Mouse (Mus musculus): Measurements from ENCODE around the gene Fam151b. TPM values are rescaled to one million over a fixed set of nuclear protein-coding genes. Genes with fewer than 3 reads are reported as not detected.

Gene Fam151b
- polyA plus RNA-seq, 2 experiments, result 0.43 to 4.2 TPM

GRCm38 (mm10) chr13:92523178-92523813, 39.5 kb upstream of the Fam151b start:
- Histone ChIP-seq H3K36me3 (ENCODE audit: control insufficient read depth, insufficient read depth, low read length) (peaks cover 39% of the 10 kb centered on the region), H3K27ac (replicated peaks; ENCODE audit: low read depth, low read length) (no peak overlapping the region), H3K27me3 (ENCODE audit: control insufficient read depth, insufficient read depth, low read length) (no peaks in the 10 kb centered on the region), H3K4me2 (replicated peaks; ENCODE audit: low read depth, low read length, severe bottlenecking) (no peak overlapping the region), H3K9me3 (ENCODE audit: control insufficient read depth, low read length) (no peaks in the 10 kb centered on the region), H3K4me3 (replicated peaks; ENCODE audit: low read length) (no peak overlapping the region), H3K9ac (ENCODE audit: low read depth, low read length, severe bottlenecking) (no peak overlapping the region), H3K4me1 (ENCODE audit: control insufficient read depth, insufficient read depth, low read length) (no peaks in the 10 kb centered on the region)
- TF ChIP-seq POLR2A (IDR thresholded peaks at IDR 0.05; ENCODE audit: borderline replicate concordance, extremely low read depth, insufficient read depth, insufficient read length), result no peak
- DNase-seq (ENCODE audit: low spot score), result no peak
- 85% methylated on average over 5 of the region's 5 CpGs for WGBS
- no peak for ATAC-seq (ENCODE audit: low FRiP score, low read depth)

DNA sequence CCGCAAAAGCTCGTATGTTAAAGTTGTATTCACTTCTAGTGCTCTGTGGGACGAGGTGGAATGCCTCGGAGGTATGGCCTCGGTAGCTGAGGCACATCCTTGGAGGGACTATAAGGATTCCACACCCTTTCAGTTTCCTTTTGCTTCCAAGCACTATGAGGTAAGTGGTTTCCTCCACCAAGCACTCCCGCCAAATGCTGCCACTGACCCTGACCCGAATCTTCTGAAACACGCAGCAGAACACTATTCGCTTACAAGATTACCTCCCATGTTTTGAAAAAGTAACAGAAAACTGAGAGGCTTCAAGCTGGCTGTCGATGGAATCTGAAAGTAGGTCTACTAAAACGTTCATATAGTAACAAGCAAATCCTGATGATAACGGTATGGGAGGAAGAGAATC, 21.1 kb upstream of the Fam151b start:
- no peak for TF ChIP-seq POLR2A (IDR thresholded peaks at IDR 0.05; ENCODE audit: borderline replicate concordance, extremely low read depth, insufficient read depth, insufficient read length)
- no peaks in the 10 kb centered on the region for H3K9me3 ChIP-seq (ENCODE audit: control insufficient read depth, low read length)
- H3K27ac ChIP-seq (replicated peaks; ENCODE audit: low read depth, low read length), result no peak overlapping the region
- DNase-seq (ENCODE audit: low spot score), result no peak
- H3K27me3 ChIP-seq (ENCODE audit: control insufficient read depth, insufficient read depth, low read length), result no peaks in the 10 kb centered on the region
- no peak overlapping the region for H3K4me2 ChIP-seq (replicated peaks; ENCODE audit: low read depth, low read length, severe bottlenecking)
- no peaks in the 10 kb centered on the region for H3K4me1 ChIP-seq (ENCODE audit: control insufficient read depth, insufficient read depth, low read length)
- H3K9ac ChIP-seq (ENCODE audit: low read depth, low read length, severe bottlenecking), result no peak overlapping the region
- H3K36me3 ChIP-seq (ENCODE audit: control insufficient read depth, insufficient read depth, low read length), result peaks cover 67% of the 10 kb centered on the region
- WGBS, result 82% methylated on average over 12 of the region's 12 CpGs
- no peak overlapping the region for H3K4me3 ChIP-seq (replicated peaks; ENCODE audit: low read length)
- no peak for ATAC-seq (ENCODE audit: low FRiP score, low read depth)

DNA sequence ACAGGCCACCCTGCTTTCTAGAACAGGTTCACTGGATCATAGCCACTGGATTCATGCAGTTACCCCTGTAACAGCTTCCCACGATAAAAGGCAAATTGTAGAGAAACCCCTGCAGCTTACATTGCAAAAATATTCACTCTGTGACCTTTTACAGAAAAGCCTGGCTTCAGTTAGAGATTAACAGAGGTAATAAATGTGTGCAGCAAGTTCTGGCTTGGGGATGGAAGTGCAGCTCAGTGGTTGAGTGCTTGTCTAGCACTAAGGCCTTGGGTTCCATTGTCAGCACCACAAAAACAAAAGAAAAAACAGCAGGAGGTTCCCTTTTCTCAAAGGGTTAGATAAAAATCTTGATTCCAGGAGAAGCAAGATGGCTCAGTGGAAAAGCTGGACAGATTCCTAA, 8.1 kb upstream of the Fam151b start:
- no peak for ATAC-seq (ENCODE audit: low FRiP score, low read depth)
- Histone ChIP-seq H3K27ac (replicated peaks; ENCODE audit: low read depth, low read length) (no peak overlapping the region), H3K9ac (ENCODE audit: low read depth, low read length, severe bottlenecking) (no peak overlapping the region), H3K4me1 (ENCODE audit: control insufficient read depth, insufficient read depth, low read length) (no peaks in the 10 kb centered on the region), H3K4me3 (replicated peaks; ENCODE audit: low read length) (no peak overlapping the region), H3K36me3 (ENCODE audit: control insufficient read depth, insufficient read depth, low read length) (peaks cover 33% of the 10 kb centered on the region), H3K27me3 (ENCODE audit: control insufficient read depth, insufficient read depth, low read length) (no peaks in the 10 kb centered on the region), H3K9me3 (ENCODE audit: control insufficient read depth, low read length) (no peaks in the 10 kb centered on the region), H3K4me2 (replicated peaks; ENCODE audit: low read depth, low read length, severe bottlenecking) (no peak overlapping the region)
- TF ChIP-seq POLR2A (IDR thresholded peaks at IDR 0.05; ENCODE audit: borderline replicate concordance, extremely low read depth, insufficient read depth, insufficient read length), result no peak
- DNase-seq (ENCODE audit: low spot score), result no peak
- WGBS, result 75% methylated on average over 1 of the region's 1 CpGs

- Histone ChIP-seq H3K4me3 (replicated peaks; ENCODE audit: low read length) (no peak overlapping the region), H3K36me3 (ENCODE audit: control insufficient read depth, insufficient read depth, low read length) (peaks cover 36% of the 10 kb centered on the region), H3K27ac (replicated peaks; ENCODE audit: low read depth, low read length) (no peak overlapping the region), H3K4me1 (ENCODE audit: control insufficient read depth, insufficient read depth, low read length) (no peaks in the 10 kb centered on the region), H3K9me3 (ENCODE audit: control insufficient read depth, low read length) (no peaks in the 10 kb centered on the region), H3K4me2 (replicated peaks; ENCODE audit: low read depth, low read length, severe bottlenecking) (no peak overlapping the region), H3K9ac (ENCODE audit: low read depth, low read length, severe bottlenecking) (no peak overlapping the region), H3K27me3 (ENCODE audit: control insufficient read depth, insufficient read depth, low read length) (no peaks in the 10 kb centered on the region)
- TF ChIP-seq POLR2A (IDR thresholded peaks at IDR 0.05; ENCODE audit: borderline replicate concordance, extremely low read depth, insufficient read depth, insufficient read length), result no peak
- no peak for DNase-seq (ENCODE audit: low spot score)
- WGBS, result 78% methylated on average over 4 of the region's 4 CpGs
- no peak for ATAC-seq (ENCODE audit: low FRiP score, low read depth)
Measured at GRCm38 (mm10) chr13:92490817-92491216, 7.0 kb upstream of the Fam151b start.

- H3K27me3 ChIP-seq (ENCODE audit: control insufficient read depth, insufficient read depth, low read length), result no peaks in the 10 kb centered on the region
- H3K4me1 ChIP-seq (ENCODE audit: control insufficient read depth, insufficient read depth, low read length), result peaks cover 3% of the 10 kb centered on the region; the same call in 1 of the 2 replicates
- H3K36me3 ChIP-seq (ENCODE audit: control insufficient read depth, insufficient read depth, low read length), result peaks cover 5% of the 10 kb centered on the region; the same call in 1 of the 2 replicates
- ATAC-seq (ENCODE audit: low FRiP score, low read depth), result peak; percentile 35; the same call in 1 of the 2 replicates
- H3K9ac ChIP-seq (ENCODE audit: low read depth, low read length, severe bottlenecking), result no peak overlapping the region
- peak; percentile 48 for DNase-seq (ENCODE audit: low spot score)
- H3K9me3 ChIP-seq (ENCODE audit: control insufficient read depth, low read length), result no peaks in the 10 kb centered on the region
- H3K27ac ChIP-seq (replicated peaks; ENCODE audit: low read depth, low read length), result no peak overlapping the region
- no peak for TF ChIP-seq POLR2A (IDR thresholded peaks at IDR 0.05; ENCODE audit: borderline replicate concordance, extremely low read depth, insufficient read depth, insufficient read length)
- H3K4me2 ChIP-seq (replicated peaks; ENCODE audit: low read depth, low read length, severe bottlenecking), result peak overlapping the region; percentile 65
- peak overlapping the region; percentile 46 for H3K4me3 ChIP-seq (replicated peaks; ENCODE audit: low read length)
- 16% methylated on average over 3 of the region's 3 CpGs for WGBS
Measured at GRCm38 (mm10) chr13:92483348-92483747, 467 bp downstream of the Fam151b start.

Measured in limb, embryonic 14.5 days (tissue).